23 mouse cellular contexts compared by ENCODE assay signal in genomic region chr9:104872586-104872985, GRCm38 (mm10).
"Had no signal": no experiment of that assay in that cellular context is flagged by ENCODE, and none has a peak within 500 bp of the region (broad histone marks: within the 10 kb centered on the region; RNA-seq: fewer than 3 reads in every experiment).

No protein-coding gene starts in this region.

- H3K27ac ChIP-seq: embryonic facial prominence, embryonic 10.5 days; embryonic facial prominence, embryonic 12.5 days; embryonic facial prominence, embryonic 13.5 days; embryonic facial prominence, embryonic 15.5 days; forebrain, embryonic 10.5 days; forebrain, embryonic 12.5 days; forebrain, embryonic 13.5 days; forebrain, embryonic 15.5 days; heart, adult 2 months had no signal

- H3K27me3 ChIP-seq: embryonic facial prominence, embryonic 12.5 days; embryonic facial prominence, embryonic 13.5 days; embryonic facial prominence, embryonic 15.5 days; forebrain, embryonic 12.5 days; forebrain, embryonic 13.5 days; forebrain, embryonic 15.5 days had no signal

- H3K4me1 ChIP-seq: embryonic facial prominence, embryonic 10.5 days; embryonic facial prominence, embryonic 12.5 days; embryonic facial prominence, embryonic 13.5 days; embryonic facial prominence, embryonic 15.5 days; forebrain, embryonic 10.5 days; forebrain, embryonic 12.5 days; forebrain, embryonic 13.5 days; forebrain, embryonic 15.5 days had no signal

- H3K4me2 ChIP-seq: embryonic facial prominence, embryonic 12.5 days; embryonic facial prominence, embryonic 13.5 days; embryonic facial prominence, embryonic 15.5 days; forebrain, embryonic 12.5 days; forebrain, embryonic 13.5 days; forebrain, embryonic 15.5 days had no signal

- DNase-seq: cerebellum, adult 9-10 months; cerebellum, adult 9-11 months; cerebellum, postnatal 10 days; cerebellum, postnatal 14 days; cerebellum, postnatal 25 days; cerebellum, postnatal 36 days; forebrain, postnatal 0 days; gastrocnemius, postnatal 10 days; gastrocnemius, postnatal 14 days; gastrocnemius, postnatal 25 days; gastrocnemius, postnatal 36 days; heart, adult 11 months; heart, adult 2 months had no signal

- H3K36me3 ChIP-seq: embryonic facial prominence, embryonic 10.5 days; embryonic facial prominence, embryonic 12.5 days; embryonic facial prominence, embryonic 13.5 days; embryonic facial prominence, embryonic 15.5 days; forebrain, embryonic 10.5 days; forebrain, embryonic 12.5 days; forebrain, embryonic 15.5 days had no signal

- H3K9me3 ChIP-seq: embryonic facial prominence, embryonic 10.5 days; embryonic facial prominence, embryonic 12.5 days; embryonic facial prominence, embryonic 13.5 days; embryonic facial prominence, embryonic 15.5 days; forebrain, embryonic 10.5 days; forebrain, embryonic 12.5 days; forebrain, embryonic 13.5 days; forebrain, embryonic 15.5 days had no signal

- H3K4me3 ChIP-seq: embryonic facial prominence, embryonic 10.5 days; embryonic facial prominence, embryonic 12.5 days; embryonic facial prominence, embryonic 13.5 days; embryonic facial prominence, embryonic 15.5 days; erythroblast, embryonic 14.5 days; forebrain, embryonic 10.5 days; forebrain, embryonic 12.5 days; forebrain, embryonic 13.5 days; forebrain, embryonic 15.5 days; gastrocnemius, adult 2 months; heart, adult 2 months had no signal

- H3K9ac ChIP-seq: embryonic facial prominence, embryonic 12.5 days; embryonic facial prominence, embryonic 13.5 days; embryonic facial prominence, embryonic 15.5 days; forebrain, embryonic 12.5 days; forebrain, embryonic 13.5 days; forebrain, embryonic 15.5 days; forebrain, postnatal 0 days had no signal
